Mouse (Mus musculus) limb, embryonic 13.5 days (tissue): ENCODE measurements around the gene Dact2. TPM values are rescaled to one million over a fixed set of nuclear protein-coding genes. Genes with fewer than 3 reads are reported as not detected.

Experiments
- ATAC-seq: fragments of 200-750 bp; cut with Nextera tagmentation; 2 replicates; pipeline ENCODE4 v1.8.0; 2017; ENCODE audit warnings: low read depth, moderate number of reproducible peaks, moderate TSS enrichment; ENCODE audit not compliant: low FRiP score
- H3K27ac ChIP-seq: fragments of 300-500 bp; sonication (generic); 2 replicates; pipeline ENCODE4 v1.5.1; 2015; ENCODE audit warnings: inconsistent platforms, mild to moderate bottlenecking, moderate library complexity
- H3K27me3 ChIP-seq: fragments of 300-500 bp; sonication (generic); 2 replicates; pipeline ENCODE4 v1.6.1; 2015; ENCODE audit warnings: mild to moderate bottlenecking, inconsistent platforms
- H3K36me3 ChIP-seq: fragments of 300-500 bp; sonication (generic); 2 replicates; pipeline ENCODE4 v1.6.1; 2015; ENCODE audit warnings: inconsistent platforms, mild to moderate bottlenecking, moderate library complexity
- H3K4me1 ChIP-seq: fragments of 300-500 bp; sonication (generic); 2 replicates; pipeline ENCODE4 v1.6.1; 2015; ENCODE audit warnings: inconsistent platforms
- H3K4me2 ChIP-seq: fragments of 300-500 bp; sonication (generic); replicated peaks from 2 replicates; pipeline ENCODE4 v1.6.1; 2015; ENCODE audit warnings: inconsistent platforms, mild to moderate bottlenecking, moderate library complexity
- H3K4me3 ChIP-seq: fragments of 300-500 bp; sonication (generic); 2 replicates; pipeline ENCODE4 v1.5.1; 2015; ENCODE audit warnings: moderate library complexity, mild to moderate bottlenecking, inconsistent platforms
- H3K9ac ChIP-seq: fragments of 300-500 bp; sonication (generic); 2 replicates; pipeline ENCODE4 v1.6.1; 2015; ENCODE audit warnings: mild to moderate bottlenecking, inconsistent platforms
- H3K9me3 ChIP-seq: fragments of 300-500 bp; sonication (generic); 2 replicates; pipeline ENCODE4 v1.6.1; 2016; ENCODE audit warnings: inconsistent platforms
- WGBS: fragments of 180-500 bp; shearing (Covaris S2); methylation state at CpG from one replicate; pipeline ENCODE4 v1.1.7; 2015; 5-methylcytosine and 5-hydroxymethylcytosine counted together
- polyA plus RNA-seq: library from polyadenylated mRNA; unstranded; fragments of >200 nt; fragmentation: Nextera tagmentation; extraction: Ambion mirVana; gene quantifications from 2 replicates; pipeline ENCODE4 v1.2.1, GENCODE M21; 2015

Gene Dact2
- polyA plus RNA-seq, 1 experiment from 2014 or later: 1.0 TPM

GRCm38 (mm10) chr17:14206062-14206461 lies 2.0 kb upstream of the Dact2 start:
- no peak overlapping the region for H3K4me2 ChIP-seq
- WGBS: 31% methylated on average over 3 of the region's 3 CpGs
- H3K4me3 ChIP-seq: no peak overlapping the region
- no peaks in the 10 kb centered on the region for H3K9me3 ChIP-seq
- peak; percentile 45; the same call in 1 of the 2 replicates for ATAC-seq
- no peak overlapping the region for H3K9ac ChIP-seq
- H3K27me3 ChIP-seq: peaks cover 72% of the 10 kb centered on the region
- H3K4me1 ChIP-seq: peaks cover 43% of the 10 kb centered on the region
- H3K27ac ChIP-seq: no peak overlapping the region
- no peaks in the 10 kb centered on the region for H3K36me3 ChIP-seq

DNA sequence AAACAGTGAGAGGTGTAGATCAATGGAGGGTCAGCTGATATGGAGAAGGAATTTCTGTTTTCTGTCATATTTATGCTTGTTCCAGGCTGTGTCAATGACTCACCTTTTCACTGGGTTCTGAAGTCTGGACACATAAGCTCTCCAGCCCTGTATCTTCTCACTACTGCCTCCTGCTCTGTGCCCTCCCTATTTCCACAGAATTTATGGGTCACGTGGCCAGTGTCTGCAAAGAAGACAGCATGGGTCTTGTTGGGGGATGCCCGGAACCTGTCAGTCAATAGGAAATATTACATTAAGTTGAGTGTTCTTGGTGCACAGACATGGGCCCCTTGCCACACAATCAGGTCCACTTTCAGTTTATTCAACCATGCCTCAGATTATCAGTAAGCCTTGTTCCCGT lies 1.1 kb upstream of the Dact2 start:
- ATAC-seq: no peak
- peaks cover 73% of the 10 kb centered on the region for H3K27me3 ChIP-seq
- 68% methylated on average over 3 of the region's 3 CpGs for WGBS

GRCm38 (mm10) chr17:14203121-14203941 lies 773 bp downstream of the Dact2 start:
- 0 out of 2 replicates have a peak, but pooled peaks have one; percentile 18 for ATAC-seq
- Histone ChIP-seq H3K27me3 (peaks cover 70% of the 10 kb centered on the region), H3K9me3 (no peaks in the 10 kb centered on the region), H3K4me2 (peak overlapping the region; percentile 97), H3K36me3 (no peaks in the 10 kb centered on the region), H3K27ac (no peak overlapping the region), H3K4me1 (peaks cover 56% of the 10 kb centered on the region), H3K4me3 (peak overlapping the region; percentile 69), H3K9ac (peak overlapping the region; percentile 73)
- WGBS: under 1% methylated on average over 94 of the region's 97 CpGs

More for the DNA sequence above, 1.1 kb upstream of the Dact2 start:
- Histone ChIP-seq H3K9ac (no peak overlapping the region), H3K9me3 (no peaks in the 10 kb centered on the region), H3K36me3 (no peaks in the 10 kb centered on the region), H3K4me3 (no peak overlapping the region), H3K4me2 (no peak overlapping the region), H3K4me1 (peaks cover 49% of the 10 kb centered on the region), H3K27ac (no peak overlapping the region)

GRCm38 (mm10) chr17:14202291-14203030 lies 1.6 kb downstream of the Dact2 start:
- 2% methylated on average over 18 of the region's 18 CpGs for WGBS
- Histone ChIP-seq H3K9me3 (no peaks in the 10 kb centered on the region), H3K9ac (no peak overlapping the region; the same call in 1 of the 2 replicates), H3K36me3 (no peaks in the 10 kb centered on the region), H3K27me3 (peaks cover 62% of the 10 kb centered on the region), H3K4me2 (peak overlapping the region; percentile 97), H3K4me3 (peak overlapping the region; percentile 69), H3K27ac (no peak overlapping the region), H3K4me1 (peaks cover 50% of the 10 kb centered on the region)
- no peak for ATAC-seq

DNA sequence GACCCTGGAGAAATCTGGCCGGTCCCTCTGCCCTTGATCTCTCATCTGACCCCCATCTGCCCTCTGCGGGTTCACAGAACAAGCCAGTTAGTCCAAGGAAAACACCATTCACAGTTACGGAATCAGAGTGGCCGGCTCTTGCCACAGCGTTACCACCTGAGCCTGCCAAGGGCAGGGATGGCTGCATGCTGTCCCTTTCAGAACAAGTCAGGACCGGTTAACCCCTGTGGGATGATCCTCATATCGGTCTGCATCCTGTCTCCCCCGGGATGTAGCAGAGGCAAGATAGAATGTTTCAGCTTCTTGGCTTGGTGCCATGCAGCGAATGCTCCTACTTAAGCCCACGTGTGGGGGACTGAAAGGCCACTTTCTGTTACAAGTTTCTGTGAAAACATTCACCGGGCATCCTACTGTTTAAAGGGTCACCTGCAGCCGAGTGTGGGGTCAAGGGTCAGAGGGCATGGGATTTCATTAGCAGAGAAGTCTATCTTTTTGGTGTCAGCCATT lies 2.8 kb downstream of the Dact2 start:
- H3K9me3 ChIP-seq: no peaks in the 10 kb centered on the region
- ATAC-seq: no peak
- H3K36me3 ChIP-seq: no peaks in the 10 kb centered on the region
- WGBS: 16% methylated on average over 12 of the region's 12 CpGs
- no peak overlapping the region for H3K27ac ChIP-seq
- peaks cover 43% of the 10 kb centered on the region for H3K4me1 ChIP-seq
- H3K4me2 ChIP-seq: peak overlapping the region; percentile 97
- H3K9ac ChIP-seq: no peak overlapping the region
- H3K4me3 ChIP-seq: no peak overlapping the region
- peaks cover 53% of the 10 kb centered on the region for H3K27me3 ChIP-seq

GRCm38 (mm10) chr17:14200206-14200605 lies 3.9 kb downstream of the Dact2 start:
- Histone ChIP-seq H3K27me3 (peaks cover 42% of the 10 kb centered on the region), H3K4me3 (no peak overlapping the region), H3K4me1 (peaks cover 43% of the 10 kb centered on the region), H3K9ac (no peak overlapping the region), H3K9me3 (no peaks in the 10 kb centered on the region), H3K4me2 (no peak overlapping the region), H3K36me3 (no peaks in the 10 kb centered on the region), H3K27ac (no peak overlapping the region)
- whole genome bisulfite sequencing: 90% methylated on average over 7 of the region's 7 CpGs
- ATAC-seq: no peak

GRCm38 (mm10) chr17:14199621-14200020 lies 4.5 kb downstream of the Dact2 start:
- no peak for ATAC-seq
- Histone ChIP-seq H3K27me3 (peaks cover 36% of the 10 kb centered on the region), H3K27ac (no peak overlapping the region), H3K36me3 (no peaks in the 10 kb centered on the region), H3K4me1 (peaks cover 43% of the 10 kb centered on the region), H3K4me3 (no peak overlapping the region), H3K9ac (no peak overlapping the region), H3K4me2 (no peak overlapping the region), H3K9me3 (no peaks in the 10 kb centered on the region)
- WGBS: 18% methylated on average over 4 of the region's 4 CpGs

- 0 out of 2 replicates have a peak, but pooled peaks cover 4% of the 10 kb centered on the region for H3K9me3 ChIP-seq
- H3K9ac ChIP-seq: no peak overlapping the region
- peaks cover 6% of the 10 kb centered on the region for H3K4me1 ChIP-seq
- no peak overlapping the region for H3K4me2 ChIP-seq
- H3K4me3 ChIP-seq: no peak overlapping the region
- no peak; the same call in 1 of the 2 replicates for ATAC-seq
- H3K27ac ChIP-seq: no peak overlapping the region
- H3K27me3 ChIP-seq: no peaks in the 10 kb centered on the region
- 41% methylated on average over 9 of the region's 9 CpGs for WGBS
- H3K36me3 ChIP-seq: no peaks in the 10 kb centered on the region
These were observed 11.2 kb downstream of the Dact2 start for GRCm38 (mm10) chr17:14192924-14193323.

DNA sequence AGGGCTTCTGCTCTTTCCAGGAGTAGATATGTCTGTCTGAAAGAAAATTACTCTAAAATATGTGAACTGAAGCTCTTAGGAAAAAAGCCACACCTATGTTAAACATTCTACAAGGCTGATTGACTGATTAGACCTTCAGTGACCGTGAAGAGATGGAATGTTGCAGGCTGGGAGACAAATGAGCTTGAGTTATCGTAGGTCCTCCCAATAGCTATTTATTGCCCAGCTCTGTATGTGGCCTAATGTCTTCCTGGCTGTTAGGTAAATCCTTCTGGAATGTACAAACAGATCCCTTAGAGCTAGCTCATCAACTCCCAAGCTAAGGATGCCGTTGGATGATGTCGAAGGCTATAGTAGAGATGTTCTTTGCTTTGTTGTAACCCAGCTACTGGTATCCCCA lies 11.7 kb downstream of the Dact2 start:
- 50% methylated on average over 4 of the region's 4 CpGs for WGBS
- ATAC-seq: no peak
- H3K4me1 ChIP-seq: peaks cover 6% of the 10 kb centered on the region
- no peak overlapping the region for H3K4me3 ChIP-seq
- 0 out of 2 replicates have a peak, but pooled peaks cover 4% of the 10 kb centered on the region for H3K9me3 ChIP-seq
- H3K27me3 ChIP-seq: no peaks in the 10 kb centered on the region
- H3K9ac ChIP-seq: no peak overlapping the region
- no peak overlapping the region for H3K27ac ChIP-seq
- no peaks in the 10 kb centered on the region for H3K36me3 ChIP-seq
- no peak overlapping the region for H3K4me2 ChIP-seq

- Histone ChIP-seq H3K4me1 (peaks cover 15% of the 10 kb centered on the region), H3K27ac (no peak overlapping the region), H3K27me3 (no peaks in the 10 kb centered on the region), H3K36me3 (no peaks in the 10 kb centered on the region), H3K4me3 (no peak overlapping the region), H3K4me2 (no peak overlapping the region), H3K9ac (no peak overlapping the region), H3K9me3 (0 out of 2 replicates have a peak, but pooled peaks cover 4% of the 10 kb centered on the region)
- no peak for ATAC-seq
These were observed 15.6 kb downstream of the Dact2 start for GRCm38 (mm10) chr17:14188455-14188854.

DNA sequence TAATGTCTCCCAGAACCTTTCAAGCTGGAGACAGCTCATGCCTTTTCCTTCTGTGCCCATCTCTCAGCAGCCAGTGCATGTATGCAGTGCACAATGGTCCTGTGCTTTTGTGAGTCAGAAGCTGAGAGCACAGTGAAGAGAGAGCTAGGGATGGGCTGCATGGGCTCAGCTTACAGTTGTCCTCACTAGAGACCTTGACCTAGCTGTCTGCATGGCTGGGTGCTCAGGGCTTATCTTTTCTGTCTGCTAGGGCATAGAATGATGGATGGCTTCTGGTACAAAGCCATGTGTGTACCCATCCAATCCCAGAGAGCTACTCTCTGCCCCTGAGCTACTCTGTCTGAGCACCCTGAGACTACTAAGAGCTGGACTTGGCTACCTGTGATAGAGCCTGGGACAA lies 17.0 kb downstream of the Dact2 start:
- Histone ChIP-seq H3K36me3 (no peaks in the 10 kb centered on the region), H3K4me3 (no peak overlapping the region), H3K27me3 (no peaks in the 10 kb centered on the region), H3K9ac (no peak overlapping the region), H3K9me3 (0 out of 2 replicates have a peak, but pooled peaks cover 4% of the 10 kb centered on the region), H3K4me1 (peaks cover 22% of the 10 kb centered on the region), H3K27ac (no peak overlapping the region), H3K4me2 (no peak overlapping the region)
- no peak for ATAC-seq

DNA sequence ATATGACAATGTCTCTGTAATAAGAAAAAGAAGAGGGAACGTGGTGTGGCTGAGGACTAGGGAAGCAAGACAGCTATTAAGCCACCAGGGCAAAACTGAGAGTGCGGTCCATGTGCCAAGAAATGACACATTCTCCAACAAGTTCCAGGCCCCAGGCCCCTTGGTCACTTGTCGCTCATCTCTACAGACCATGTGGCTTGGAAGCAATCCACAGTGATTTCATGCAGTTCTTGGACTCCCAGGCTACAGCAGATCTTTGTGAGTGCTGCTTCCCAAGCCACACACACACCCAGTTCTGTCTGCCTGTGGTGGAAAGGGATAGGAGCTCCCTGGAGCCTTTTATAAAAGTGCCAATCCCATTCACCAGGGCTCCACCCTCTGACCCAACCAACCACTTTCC lies 17.9 kb downstream of the Dact2 start:
- no peak overlapping the region for H3K4me2 ChIP-seq
- WGBS: 85% methylated on average over 3 of the region's 3 CpGs
- no peak overlapping the region for H3K4me3 ChIP-seq
- H3K4me1 ChIP-seq: peaks cover 22% of the 10 kb centered on the region
- no peak overlapping the region for H3K9ac ChIP-seq
- H3K36me3 ChIP-seq: no peaks in the 10 kb centered on the region
- ATAC-seq: no peak
- H3K27ac ChIP-seq: no peak overlapping the region
- H3K27me3 ChIP-seq: no peaks in the 10 kb centered on the region
- H3K9me3 ChIP-seq: 0 out of 2 replicates have a peak, but pooled peaks cover 4% of the 10 kb centered on the region
